Comparison of ENCODE assay signal across 19 mouse cellular contexts in genomic region chr9:20875021-20875790, GRCm38 (mm10). TPM values are rescaled to one million over a fixed set of nuclear protein-coding genes. Genes with fewer than 3 reads are reported as not detected.
DNase-seq lines count a peak whose midpoint lies in the region; ATAC-seq and TF ChIP-seq lines count a peak whose summit lies in the region.
"Had no signal": no experiment of that assay in that cellular context is flagged by ENCODE, and none has a peak within 500 bp of the region (broad histone marks: within the 10 kb centered on the region; RNA-seq: fewer than 3 reads in every experiment).

No protein-coding gene starts in this region.

- WGBS in kidney, postnatal 0 days = 60% methylated on average over 23 of the region's 23 CpGs
- 67% methylated on average over 23 of the region's 23 CpGs for WGBS in kidney, embryonic 16.5 days

- no peak for TF ChIP-seq CTCF in kidney, postnatal 0 days (IDR thresholded peaks at IDR 0.05; ENCODE audit: low read depth)

- H3K9me3 ChIP-seq in kidney, postnatal 0 days (replicated peaks; ENCODE audit: low read length) = no peaks in the 10 kb centered on the region
- no peaks in the 10 kb centered on the region for H3K9me3 ChIP-seq in kidney, embryonic 16.5 days (ENCODE audit: low read length)

- peaks cover 15% of the 10 kb centered on the region; the same call in 1 of the 2 replicates for H3K36me3 ChIP-seq in kidney, postnatal 0 days (ENCODE audit: insufficient read depth, low read length)
- H3K36me3 ChIP-seq in kidney, embryonic 16.5 days (ENCODE audit: insufficient read depth, low read length) = peaks cover 8% of the 10 kb centered on the region; the same call in 1 of the 2 replicates

- DNase-seq in cerebellum, adult 11-12 months = peak; percentile 63
- no peak for DNase-seq in cerebellum, postnatal 4 days (ENCODE audit: low spot score in 2 of 2)
- DNase-seq in kidney, postnatal 0 days (ENCODE audit: low spot score) = peak; percentile 29
- DNase-seq in right cerebral cortex, adult 18-20 months = peak; percentile 66
- DNase-seq in right cerebral cortex, postnatal 36 days (ENCODE audit: low spot score in 2 of 2) = no peak
- peak; percentile 45 for DNase-seq in telencephalon, adult 2 months (ENCODE audit: low read depth, low spot score)
- DNase-seq in spleen, adult 18-20 months = no peak
- DNase-seq: kidney, postnatal 25 days; lung, postnatal 36 days had no signal

- 0 out of 2 replicates have a peak overlapping the region, but pooled peaks have one; percentile 35 for H3K9ac ChIP-seq in kidney, postnatal 0 days (ENCODE audit: low read depth, low read length)
- H3K9ac ChIP-seq in kidney, embryonic 16.5 days (replicated peaks; ENCODE audit: low read length) = no peak overlapping the region

- H3K27me3 ChIP-seq in kidney, postnatal 0 days (ENCODE audit: insufficient read depth, low read length) = no peaks in the 10 kb centered on the region
- peaks cover 3% of the 10 kb centered on the region; the same call in 1 of the 2 replicates for H3K27me3 ChIP-seq in kidney, embryonic 16.5 days (ENCODE audit: insufficient read depth, low read length)

- no peaks in the 10 kb centered on the region for H3K4me1 ChIP-seq in kidney, postnatal 0 days (replicated peaks; ENCODE audit: insufficient read depth, low read length)
- H3K4me1 ChIP-seq in kidney, embryonic 16.5 days (ENCODE audit: insufficient read depth, low read length) = 0 out of 2 replicates have a peak, but pooled peaks cover 4% of the 10 kb centered on the region

- H3K27ac ChIP-seq in kidney, postnatal 0 days = no peak overlapping the region
- no peak overlapping the region for H3K27ac ChIP-seq in kidney, embryonic 16.5 days (ENCODE audit: low read length)

- H3K4me2 ChIP-seq in kidney, postnatal 0 days (ENCODE audit: low read length) = no peak overlapping the region
- H3K4me2 ChIP-seq in kidney, embryonic 16.5 days (replicated peaks; ENCODE audit: low read depth, low read length) = no peak overlapping the region
- H3K4me2 ChIP-seq: liver, embryonic 11.5 days had no signal

- ATAC-seq in kidney, postnatal 0 days (replicated peaks; ENCODE audit: low FRiP score, low read depth) = no peak
- ATAC-seq in kidney, embryonic 16.5 days (ENCODE audit: low FRiP score, low TSS enrichment) = no peak
- ATAC-seq: midbrain, embryonic 16.5 days had no signal

- no peak overlapping the region for H3K4me3 ChIP-seq in kidney, postnatal 0 days (replicated peaks; ENCODE audit: low read depth, low read length)
- H3K4me3 ChIP-seq in kidney, embryonic 16.5 days (ENCODE audit: low read length) = no peak overlapping the region
- H3K4me3 ChIP-seq: erythroblast, embryonic 14.5 days had no signal

RNA-seq across cellular contexts. Expression of gene Angptl6, which starts 4.3 kb away (rescaled TPM):
- 2.5 and 2.6 TPM in 2 replicates for polyA plus RNA-seq in kidney, postnatal 0 days (2015; fragmentation: Nextera tagmentation; extraction: Ambion mirVana)
- 2.9 and 3.6 TPM in 2 replicates for polyA plus RNA-seq in kidney, embryonic 16.5 days (2015; fragmentation: Nextera tagmentation; extraction: Ambion mirVana)

RNA-seq across cellular contexts. Expression of gene A230050P20Rik, which starts 6.8 kb away (rescaled TPM):
- 7.6 and 11.5 TPM in 2 replicates for polyA plus RNA-seq in kidney, postnatal 0 days (2015; fragmentation: Nextera tagmentation; extraction: Ambion mirVana)
- polyA plus RNA-seq in kidney, embryonic 16.5 days (2015; fragmentation: Nextera tagmentation; extraction: Ambion mirVana) = 18.8 and 20.1 TPM in 2 replicates

RNA-seq across cellular contexts. Expression of gene Ppan, which starts 12.8 kb away (rescaled TPM):
- 56.3 and 57.9 TPM in 2 replicates for polyA plus RNA-seq in kidney, postnatal 0 days (2015; fragmentation: Nextera tagmentation; extraction: Ambion mirVana)
- polyA plus RNA-seq in kidney, embryonic 16.5 days (2015; fragmentation: Nextera tagmentation; extraction: Ambion mirVana) = 94.3 and 95.3 TPM in 2 replicates

RNA-seq across cellular contexts. Expression of gene Eif3g, which starts 23.2 kb away (rescaled TPM):
- 234 and 243 TPM in 2 replicates for polyA plus RNA-seq in kidney, postnatal 0 days (2015; fragmentation: Nextera tagmentation; extraction: Ambion mirVana)
- polyA plus RNA-seq in kidney, embryonic 16.5 days (2015; fragmentation: Nextera tagmentation; extraction: Ambion mirVana) = 299 and 319 TPM in 2 replicates

RNA-seq across cellular contexts. Expression of gene Rdh8, which starts 56.9 kb away (rescaled TPM):
- not detected in 2 replicates for polyA plus RNA-seq in kidney, postnatal 0 days (2015; fragmentation: Nextera tagmentation; extraction: Ambion mirVana)
- not detected in 2 replicates for polyA plus RNA-seq in kidney, embryonic 16.5 days (2015; fragmentation: Nextera tagmentation; extraction: Ambion mirVana)
- polyA plus RNA-seq: erythroblast, embryonic 14.5 days; frontal cortex, adult 2 months; gonadal fat pad, adult 2 months; heart, embryonic 16.5 days; liver, embryonic 11.5 days; midbrain, embryonic 16.5 days; neural tube, embryonic 14.5 days; small intestine, adult 2 months; stomach, embryonic 16.5 days had no signal

Comparison
In these comparisons a context has a peak if more than half of its experiments do, and no peak if none do; other contexts are left out.
1. DNase-seq: peak in cerebellum, adult 11-12 months (single experiment), kidney, postnatal 0 days (single experiment), right cerebral cortex, adult 18-20 months (single experiment) and telencephalon, adult 2 months (single experiment); none in cerebellum, postnatal 4 days (0 of 2), right cerebral cortex, postnatal 36 days (0 of 2) and spleen, adult 18-20 months (0 of 2).